Mouse (Mus musculus): ENCODE results near the gene Suds3. TPM values are rescaled to one million over a fixed set of nuclear protein-coding genes. Genes with fewer than 3 reads are reported as not detected.
A peak's percentile ranks its signal among the peaks of the same experiment; 100 is the strongest.

Gene Suds3
- total and polyA plus RNA-seq, 3 experiments: 36.3 to 83.3 (median 61.0) TPM

DNA sequence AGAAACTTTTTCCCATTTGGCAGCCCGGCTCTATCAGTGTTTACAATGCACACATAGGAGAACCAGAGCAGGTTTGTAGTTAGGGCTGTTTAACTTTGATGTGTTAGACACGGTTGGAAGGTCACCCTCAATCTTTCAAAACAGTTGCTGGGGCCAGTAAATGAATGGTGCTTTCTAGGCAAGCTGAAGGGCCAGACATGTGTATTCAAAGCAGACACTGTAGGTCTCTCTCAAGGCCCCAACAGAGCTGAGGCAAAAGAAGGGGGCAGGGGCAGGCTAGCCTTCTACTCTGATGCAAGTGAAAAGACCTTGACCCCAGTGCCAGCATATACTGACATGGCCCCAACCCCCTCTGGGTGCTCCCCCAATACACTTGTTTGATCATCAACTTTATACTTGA, 5.7 kb upstream of the Suds3 start:
- peaks cover 6% of the 10 kb centered on the region; the same call in 1 of the 2 replicates for H3K9me3 ChIP-seq (replicated peaks)
- ATAC-seq (ENCODE audit: extremely low read depth, insufficient number of reproducible peaks, low FRiP score, poor library complexity, severe bottlenecking) (no peak), DNase-seq (ENCODE audit: low spot score) (no peak)
- no peak overlapping the region for H3K4me3 ChIP-seq (ENCODE audit: low read depth, low read length)
- TF ChIP-seq CTCF (IDR thresholded peaks at IDR 0.05; ENCODE audit: low read depth, low read length): no peak
- no peak for TF ChIP-seq GATA2 (IDR thresholded peaks at IDR 0.05; ENCODE audit: borderline replicate concordance, low read depth, low read length)
- TF ChIP-seq TAL1 (conservative IDR thresholded peaks at IDR 0.05; ENCODE audit: low read depth, low read length): no peak
- TF ChIP-seq POLR2AphosphoS5 (IDR thresholded peaks at IDR 0.05; ENCODE audit: insufficient replicate concordance, low read depth, low read length): no peak
- no peak for TF ChIP-seq GATA1 (IDR thresholded peaks at IDR 0.05; ENCODE audit: borderline replicate concordance, low read length)
- H3K27me3 ChIP-seq (ENCODE audit: insufficient read depth, low read length): no peaks in the 10 kb centered on the region
- H3K4me1 ChIP-seq (ENCODE audit: insufficient read depth, low read depth, low read length): peaks cover 65% of the 10 kb centered on the region
- peaks cover 19% of the 10 kb centered on the region for H3K36me3 ChIP-seq (replicated peaks)

DNA sequence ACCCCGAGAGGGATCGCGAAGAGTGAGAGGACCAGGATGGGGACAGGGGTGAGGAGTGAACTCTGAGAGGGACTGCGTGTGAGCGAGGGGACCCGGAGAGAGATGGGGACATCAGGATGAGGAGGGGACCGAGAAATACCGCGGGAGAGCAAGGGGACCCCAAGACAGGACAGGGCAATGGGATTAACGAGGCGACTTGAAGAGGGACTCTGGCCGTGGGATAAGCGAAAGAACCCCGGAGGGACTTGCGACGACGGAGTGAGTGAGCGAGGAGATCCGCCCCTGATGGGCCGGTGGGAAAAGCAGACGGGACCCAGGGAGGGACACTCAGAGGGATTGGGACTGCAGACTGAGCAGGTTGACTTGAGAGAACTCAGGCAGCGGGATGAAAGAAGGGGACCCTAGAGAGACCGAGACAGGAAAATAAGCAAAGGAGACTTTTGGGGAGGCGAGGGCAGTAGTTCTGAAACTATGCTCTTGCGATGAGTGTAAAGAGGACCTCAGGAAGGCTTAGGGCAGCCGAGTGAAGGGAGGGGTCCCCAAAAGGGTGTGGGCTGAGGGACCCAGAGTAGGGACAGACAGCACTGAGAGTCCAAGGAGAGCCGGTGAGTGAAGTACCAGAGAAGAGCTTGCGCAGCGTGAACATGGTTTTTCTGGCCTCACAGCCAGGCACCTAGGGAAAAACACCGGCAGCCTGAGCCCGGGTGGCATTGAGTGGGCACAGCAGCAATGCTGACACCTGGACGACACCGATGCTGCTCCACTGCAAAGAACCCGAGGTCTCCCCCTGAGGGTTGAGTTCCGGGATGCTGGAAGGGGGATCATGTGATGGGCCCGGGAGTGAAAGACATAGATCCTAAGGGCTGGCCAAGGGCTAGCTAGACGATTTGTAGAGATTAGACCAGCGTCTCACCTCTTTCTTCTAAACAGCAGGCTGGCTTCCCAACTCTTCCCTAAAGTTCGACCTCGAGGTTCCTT, 4.9 kb upstream of the Suds3 start:
- Histone ChIP-seq H3K9me3 (replicated peaks) (peaks cover 4% of the 10 kb centered on the region; the same call in 1 of the 2 replicates), H3K4me1 (ENCODE audit: insufficient read depth, low read depth, low read length) (peaks cover 68% of the 10 kb centered on the region), H3K4me3 (ENCODE audit: low read depth, low read length) (peak overlapping the region; percentile 87), H3K36me3 (replicated peaks) (peaks cover 18% of the 10 kb centered on the region), H3K27me3 (ENCODE audit: insufficient read depth, low read length) (no peaks in the 10 kb centered on the region)
- ATAC-seq (ENCODE audit: extremely low read depth, insufficient number of reproducible peaks, low FRiP score, poor library complexity, severe bottlenecking) (no peak), DNase-seq (ENCODE audit: low spot score) (no peak)
- TF ChIP-seq POLR2AphosphoS5 (IDR thresholded peaks at IDR 0.05; ENCODE audit: insufficient replicate concordance, low read depth, low read length): no peak

DNA sequence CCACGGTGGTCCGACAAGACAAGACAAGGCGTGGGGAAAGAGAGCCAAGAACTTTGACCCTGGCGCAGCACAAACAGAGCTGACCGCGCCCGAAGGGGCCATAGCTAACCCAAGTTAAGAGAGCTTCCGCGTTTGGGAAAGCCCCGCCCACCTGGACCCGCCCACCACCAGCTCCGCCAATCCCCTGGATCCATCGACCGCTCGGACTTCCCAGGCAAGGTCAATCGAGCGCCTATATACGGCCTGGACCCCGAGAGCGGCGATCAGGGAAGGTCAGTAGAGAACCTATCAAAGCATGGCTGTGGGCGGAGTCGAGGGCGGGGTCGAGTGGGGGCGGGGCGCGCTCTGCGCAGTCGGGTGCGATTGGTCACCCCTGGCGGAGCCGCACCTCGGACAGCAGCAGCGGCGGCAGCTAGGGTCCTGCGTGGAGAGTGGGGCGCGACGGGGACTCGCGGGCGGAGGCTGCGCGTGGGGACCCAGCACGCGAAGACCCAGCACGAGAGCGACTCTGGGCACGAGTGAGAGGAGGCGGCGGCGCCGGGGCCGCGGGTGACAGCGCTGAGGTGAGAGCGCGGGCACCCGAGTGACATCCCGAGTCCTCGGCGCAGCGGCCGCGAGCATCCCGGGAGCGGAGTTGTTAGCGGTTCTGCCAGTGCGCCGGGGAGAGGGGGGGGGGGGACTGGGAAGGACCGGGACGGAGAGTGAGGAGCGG, 4.0 kb upstream of the Suds3 start, which contains the start of gene Taok3:
Taok3 (plus strand) TSS at position 353 of the 712 bp plus-strand sequence.
- TF ChIP-seq POLR2AphosphoS5 (IDR thresholded peaks at IDR 0.05; ENCODE audit: insufficient replicate concordance, low read depth, low read length): no peak
- no peak for TF ChIP-seq CTCF (IDR thresholded peaks at IDR 0.05; ENCODE audit: low read depth, low read length)
- no peak for TF ChIP-seq GATA1 (IDR thresholded peaks at IDR 0.05; ENCODE audit: borderline replicate concordance, low read length)
- no peak for TF ChIP-seq TAL1 (conservative IDR thresholded peaks at IDR 0.05; ENCODE audit: low read depth, low read length)
- TF ChIP-seq GATA2 (IDR thresholded peaks at IDR 0.05; ENCODE audit: borderline replicate concordance, low read depth, low read length): no peak

DNA sequence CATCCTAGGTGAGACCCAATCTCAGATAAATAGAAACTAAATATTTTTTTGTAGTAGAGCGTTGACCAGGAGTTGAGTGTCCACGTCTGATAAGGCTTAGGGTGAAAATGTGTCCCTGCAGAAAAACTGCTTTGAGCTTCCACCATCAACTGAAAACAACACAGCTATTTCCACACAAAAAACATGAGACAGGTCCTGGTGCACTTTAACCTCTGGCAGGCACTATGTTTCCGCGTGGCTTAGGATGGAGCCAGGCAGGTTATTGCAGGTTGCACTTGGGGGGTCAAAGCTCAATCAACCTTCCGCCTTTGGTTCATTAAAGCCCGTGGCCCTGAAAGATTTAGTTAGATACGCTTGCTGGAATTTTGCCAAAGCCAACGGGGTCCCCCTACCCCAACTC, 2.9 kb upstream of the Suds3 start:
- Histone ChIP-seq H3K4me1 (ENCODE audit: insufficient read depth, low read depth, low read length) (peaks cover 69% of the 10 kb centered on the region), H3K9me3 (replicated peaks) (no peaks in the 10 kb centered on the region), H3K36me3 (replicated peaks) (peaks cover 6% of the 10 kb centered on the region), H3K27me3 (ENCODE audit: insufficient read depth, low read length) (no peaks in the 10 kb centered on the region), H3K4me3 (ENCODE audit: low read depth, low read length) (peak overlapping the region; percentile 53; the same call in 1 of the 2 replicates)
- DNase-seq (ENCODE audit: low spot score) (no peak), ATAC-seq (ENCODE audit: extremely low read depth, insufficient number of reproducible peaks, low FRiP score, poor library complexity, severe bottlenecking) (no peak)
- TF ChIP-seq CTCF (IDR thresholded peaks at IDR 0.05; ENCODE audit: low read depth, low read length) (no peak), TAL1 (conservative IDR thresholded peaks at IDR 0.05; ENCODE audit: low read depth, low read length) (no peak), GATA1 (IDR thresholded peaks at IDR 0.05; ENCODE audit: borderline replicate concordance, low read length) (no peak), POLR2AphosphoS5 (IDR thresholded peaks at IDR 0.05; ENCODE audit: insufficient replicate concordance, low read depth, low read length) (no peak), GATA2 (IDR thresholded peaks at IDR 0.05; ENCODE audit: borderline replicate concordance, low read depth, low read length) (no peak)

More for the DNA sequence above, 4.0 kb upstream of the Suds3 start, which contains the start of gene Taok3:
- DNase-seq (ENCODE audit: low spot score): peak; percentile 88
- H3K9me3 ChIP-seq (replicated peaks): no peaks in the 10 kb centered on the region
- ATAC-seq (ENCODE audit: extremely low read depth, insufficient number of reproducible peaks, low FRiP score, poor library complexity, severe bottlenecking): peak; percentile 86
- peaks cover 66% of the 10 kb centered on the region for H3K4me1 ChIP-seq (ENCODE audit: insufficient read depth, low read depth, low read length)
- H3K4me3 ChIP-seq (ENCODE audit: low read depth, low read length): peak within 1 kb of the TSS; percentile 87
- H3K27me3 ChIP-seq (ENCODE audit: insufficient read depth, low read length): no peaks in the 10 kb centered on the region
- H3K36me3 ChIP-seq (replicated peaks): peaks cover 11% of the 10 kb centered on the region

DNA sequence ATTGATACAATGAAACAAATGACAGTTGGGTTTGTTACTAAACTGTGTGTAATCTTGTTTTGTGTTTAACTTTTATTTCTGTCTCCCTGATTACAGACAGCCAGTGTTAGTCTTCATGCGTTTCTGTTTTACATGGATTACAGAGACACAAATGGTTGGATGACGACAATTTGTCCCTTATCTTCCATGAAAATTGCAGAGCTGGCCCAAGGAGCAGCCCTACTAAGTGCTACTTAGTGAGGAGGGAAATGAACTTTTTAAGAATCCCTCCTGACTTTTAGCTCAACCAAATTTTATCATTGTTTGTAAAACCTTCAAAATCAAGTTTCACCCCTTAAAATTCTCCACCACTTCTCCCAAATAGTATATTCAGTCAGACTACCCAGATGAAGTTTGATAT, 2.3 kb upstream of the Suds3 start:
- TF ChIP-seq TAL1 (conservative IDR thresholded peaks at IDR 0.05; ENCODE audit: low read depth, low read length) (no peak), GATA2 (IDR thresholded peaks at IDR 0.05; ENCODE audit: borderline replicate concordance, low read depth, low read length) (no peak), GATA1 (IDR thresholded peaks at IDR 0.05; ENCODE audit: borderline replicate concordance, low read length) (no peak), POLR2AphosphoS5 (IDR thresholded peaks at IDR 0.05; ENCODE audit: insufficient replicate concordance, low read depth, low read length) (no peak), CTCF (IDR thresholded peaks at IDR 0.05; ENCODE audit: low read depth, low read length) (no peak)
- H3K36me3 ChIP-seq (replicated peaks): peaks cover 8% of the 10 kb centered on the region
- no peaks in the 10 kb centered on the region for H3K27me3 ChIP-seq (ENCODE audit: insufficient read depth, low read length)
- no peak for ATAC-seq (ENCODE audit: extremely low read depth, insufficient number of reproducible peaks, low FRiP score, poor library complexity, severe bottlenecking)
- H3K4me3 ChIP-seq (ENCODE audit: low read depth, low read length): no peak overlapping the region
- DNase-seq (ENCODE audit: low spot score): no peak
- H3K9me3 ChIP-seq (replicated peaks): no peaks in the 10 kb centered on the region
- peaks cover 64% of the 10 kb centered on the region for H3K4me1 ChIP-seq (ENCODE audit: insufficient read depth, low read depth, low read length)

DNA sequence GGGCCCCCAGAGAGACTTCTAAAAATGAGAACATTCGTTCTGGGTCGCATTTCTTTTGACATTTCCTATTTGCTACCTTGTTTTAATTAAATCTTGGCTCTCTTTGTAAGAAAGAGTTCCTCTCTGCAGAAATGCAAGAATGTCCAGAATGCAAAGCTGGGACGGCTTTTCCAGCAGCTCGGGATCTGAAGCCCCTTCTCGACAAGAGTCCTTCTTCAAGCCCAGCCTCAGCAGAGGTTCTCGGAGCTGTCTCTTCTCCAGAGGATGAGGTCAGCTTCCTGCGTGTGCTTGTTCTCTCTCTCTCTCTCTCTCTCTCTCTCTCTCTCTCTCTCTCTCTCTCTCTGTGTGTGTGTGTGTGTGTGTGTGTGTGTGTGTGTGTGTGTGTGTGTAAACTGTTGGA, 1.8 kb upstream of the Suds3 start:
- ATAC-seq (ENCODE audit: extremely low read depth, insufficient number of reproducible peaks, low FRiP score, poor library complexity, severe bottlenecking): no peak
- Histone ChIP-seq H3K4me1 (ENCODE audit: insufficient read depth, low read depth, low read length) (peaks cover 59% of the 10 kb centered on the region), H3K9me3 (replicated peaks) (no peaks in the 10 kb centered on the region), H3K36me3 (replicated peaks) (peaks cover 13% of the 10 kb centered on the region), H3K27me3 (ENCODE audit: insufficient read depth, low read length) (no peaks in the 10 kb centered on the region), H3K4me3 (ENCODE audit: low read depth, low read length) (no peak overlapping the region)
- TF ChIP-seq TAL1 (conservative IDR thresholded peaks at IDR 0.05; ENCODE audit: low read depth, low read length) (no peak), GATA1 (IDR thresholded peaks at IDR 0.05; ENCODE audit: borderline replicate concordance, low read length) (no peak), GATA2 (IDR thresholded peaks at IDR 0.05; ENCODE audit: borderline replicate concordance, low read depth, low read length) (no peak), POLR2AphosphoS5 (IDR thresholded peaks at IDR 0.05; ENCODE audit: insufficient replicate concordance, low read depth, low read length) (no peak), CTCF (IDR thresholded peaks at IDR 0.05; ENCODE audit: low read depth, low read length) (no peak)
- no peak for DNase-seq (ENCODE audit: low spot score)
